Mouse (Mus musculus): ENCODE measurements at regions not wholly inside any gene's neighbourhood (a gene's known extent, or its start where the extent isn't known, plus 50 kb on each side); places are given as distances from the start of the nearest gene placed in this dataset.

DNA sequence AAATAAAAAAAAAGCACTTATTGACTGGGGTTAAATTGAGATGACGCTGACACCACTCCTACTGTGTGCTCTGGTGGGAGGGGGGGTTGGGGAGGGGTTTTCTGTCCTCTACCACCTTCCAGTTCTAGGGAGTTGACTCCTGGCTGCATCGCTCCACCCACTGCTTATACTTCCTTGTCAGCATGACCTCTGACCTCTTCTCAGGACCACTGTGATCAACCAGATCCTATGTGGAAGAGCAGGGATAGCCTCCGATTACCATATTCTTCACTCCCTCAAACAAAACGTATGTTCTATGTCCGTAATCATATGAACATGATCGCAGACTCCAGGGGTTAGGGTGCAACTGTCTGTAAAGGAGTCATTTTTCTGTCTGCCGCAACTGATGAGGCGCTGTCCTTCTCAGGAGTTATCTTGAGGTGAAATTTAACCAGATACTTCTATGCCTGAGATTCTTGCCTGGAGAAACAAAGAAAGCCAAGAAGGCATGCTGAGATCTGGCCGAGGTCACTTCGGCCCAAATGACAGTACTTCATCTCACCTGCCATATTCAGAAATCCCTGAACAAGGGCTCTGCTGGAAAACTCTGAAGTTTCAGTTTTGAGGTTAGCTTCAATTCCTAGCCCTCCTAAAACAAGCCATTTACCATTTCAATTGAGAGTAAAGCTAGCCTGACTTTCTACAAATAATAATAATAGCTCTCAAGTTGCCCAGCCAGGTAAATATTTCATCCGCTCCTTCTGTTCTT is 160.3 kb upstream of the Tll1 start:
- no peak for ATAC-seq (replicated peaks in 1 of 2; ENCODE audit: insufficient read depth in 1 of 2, low FRiP score in 2 of 2, low TSS enrichment in 1 of 2, low read depth in 1 of 2, poor library complexity in 2 of 2, severe bottlenecking in 2 of 2)

DNA sequence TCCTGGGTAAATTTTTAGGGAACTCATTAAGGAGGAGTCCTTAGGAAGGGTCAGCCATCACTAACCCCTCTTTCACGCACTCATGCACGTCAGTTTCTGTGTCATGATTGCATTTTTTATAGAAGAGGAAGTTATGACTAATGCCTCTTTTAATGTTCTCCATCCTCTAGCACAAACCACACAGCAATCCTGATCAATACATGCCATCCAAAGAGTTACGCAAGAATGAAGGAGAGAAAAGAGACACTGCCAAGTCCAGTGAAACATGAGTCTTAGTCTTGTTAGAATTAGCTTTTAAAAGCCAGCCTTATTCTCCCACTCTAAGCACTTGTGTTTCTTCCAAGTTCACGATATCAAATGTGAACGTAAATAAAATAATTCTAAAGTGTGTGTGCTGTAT is 151.0 kb upstream of the Tll1 start:
- ATAC-seq (replicated peaks in 1 of 2; ENCODE audit: insufficient read depth in 1 of 2, low FRiP score in 2 of 2, low TSS enrichment in 1 of 2, low read depth in 1 of 2, poor library complexity in 2 of 2, severe bottlenecking in 2 of 2): no peak

DNA sequence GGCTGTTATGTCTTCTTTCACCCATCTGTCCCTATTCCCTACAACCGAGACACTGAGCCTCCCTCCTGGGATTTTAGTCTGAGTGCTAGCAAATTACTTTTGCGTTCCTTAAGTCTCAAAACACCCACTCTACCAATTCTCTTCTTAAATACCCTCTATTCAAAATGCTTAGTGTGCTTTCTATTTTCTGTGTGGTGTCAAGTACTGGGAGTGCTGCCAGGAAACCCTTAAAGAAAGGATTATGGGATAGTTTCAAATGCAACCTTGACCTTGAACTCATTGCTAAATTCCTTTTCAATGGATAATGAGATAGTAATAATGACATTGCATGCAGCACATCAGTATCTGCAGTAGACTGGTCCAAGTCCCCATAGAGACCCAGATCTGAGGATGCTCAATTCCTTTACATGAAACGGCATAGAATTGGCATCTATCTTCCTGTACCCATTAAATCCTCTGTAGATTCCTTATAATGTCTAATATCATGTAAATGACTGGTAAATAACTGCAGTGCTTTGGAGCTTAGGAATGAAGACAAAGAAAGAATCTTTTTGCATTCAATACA is 142.1 kb upstream of the Tll1 start:
- no peak for ATAC-seq (replicated peaks in 1 of 2; ENCODE audit: insufficient read depth in 1 of 2, low FRiP score in 2 of 2, low TSS enrichment in 1 of 2, low read depth in 1 of 2, poor library complexity in 2 of 2, severe bottlenecking in 2 of 2)

DNA sequence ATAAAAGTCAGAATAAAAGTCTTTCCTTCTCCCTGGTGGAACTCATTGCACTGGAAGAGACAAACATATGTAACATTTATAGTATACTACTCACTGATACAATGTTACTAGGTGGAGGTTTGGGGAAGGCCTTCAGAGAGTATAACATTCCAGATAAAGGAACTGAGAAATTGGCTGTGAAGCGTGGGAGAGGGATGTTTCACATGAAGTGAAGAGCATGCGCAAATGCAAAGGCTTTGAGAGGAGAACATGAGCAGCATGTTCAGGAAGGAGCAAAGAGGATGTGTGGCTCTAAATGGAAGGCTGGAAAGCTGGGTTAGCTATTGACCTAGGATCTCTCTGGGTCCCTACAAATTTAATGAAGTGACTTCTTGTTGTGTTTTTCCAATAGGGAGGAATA is 141.4 kb upstream of the Tll1 start:
- ATAC-seq (replicated peaks in 1 of 2; ENCODE audit: insufficient read depth in 1 of 2, low FRiP score in 2 of 2, low TSS enrichment in 1 of 2, low read depth in 1 of 2, poor library complexity in 2 of 2, severe bottlenecking in 2 of 2): no peak

DNA sequence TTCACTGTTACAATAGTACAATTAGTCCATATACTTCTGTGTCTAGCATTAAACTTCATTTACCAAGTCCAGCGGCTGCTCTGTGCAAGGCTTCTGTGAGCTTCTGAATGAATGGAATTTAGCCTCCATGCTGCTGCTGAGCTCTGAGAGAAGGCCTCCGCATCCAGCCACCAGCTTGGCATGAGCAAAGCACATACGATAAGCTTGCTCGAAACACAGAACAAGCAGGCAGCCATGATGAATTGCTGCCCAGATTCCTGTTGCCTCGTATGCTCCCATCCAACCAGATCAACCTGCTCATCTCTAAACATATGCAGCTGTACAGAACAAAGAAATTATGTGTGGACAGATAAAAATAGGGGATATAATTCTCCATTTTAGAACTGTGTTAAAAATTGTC is 140.4 kb upstream of the Tll1 start:
- ATAC-seq (replicated peaks in 1 of 2; ENCODE audit: insufficient read depth in 1 of 2, low FRiP score in 2 of 2, low TSS enrichment in 1 of 2, low read depth in 1 of 2, poor library complexity in 2 of 2, severe bottlenecking in 2 of 2): no peak

DNA sequence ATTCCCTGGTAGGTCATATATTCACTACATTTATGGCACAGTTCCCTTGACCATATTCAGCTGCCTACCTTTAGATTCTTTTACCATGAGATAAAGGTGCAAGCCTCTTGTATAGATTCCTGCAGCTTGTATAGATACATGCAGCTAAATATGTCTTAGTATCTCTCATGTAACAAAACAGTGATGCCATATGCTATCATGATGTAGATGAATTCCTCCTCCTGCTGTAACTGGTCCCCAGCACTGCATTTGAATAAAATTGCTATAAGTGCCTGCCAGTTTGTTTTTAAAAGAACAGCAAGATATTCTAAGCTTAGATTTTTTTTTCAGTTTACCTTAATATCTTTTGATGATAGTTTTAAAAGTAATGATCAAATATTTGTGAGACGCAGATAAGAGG is 138.9 kb upstream of the Tll1 start:
- ATAC-seq (replicated peaks in 1 of 2; ENCODE audit: insufficient read depth in 1 of 2, low FRiP score in 2 of 2, low TSS enrichment in 1 of 2, low read depth in 1 of 2, poor library complexity in 2 of 2, severe bottlenecking in 2 of 2): no peak

DNA sequence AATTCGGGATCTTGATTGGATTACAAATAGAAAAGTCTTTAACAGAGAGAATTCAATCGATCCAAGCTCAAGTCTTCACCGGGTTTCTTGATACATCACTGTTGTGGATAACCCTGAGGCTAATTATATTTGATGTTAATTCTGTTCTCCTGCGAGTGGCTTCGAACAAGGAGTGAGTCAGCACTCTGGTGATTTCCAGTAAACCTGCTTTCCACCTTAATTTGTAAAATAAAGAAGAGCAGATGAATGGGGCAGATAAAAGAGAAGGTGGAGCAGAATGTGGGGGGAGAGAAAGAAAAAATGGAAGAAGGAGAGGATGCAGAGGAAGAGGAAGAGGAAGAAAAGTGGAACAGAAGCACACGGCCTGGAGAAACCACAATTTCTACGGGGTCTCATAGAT is 137.5 kb upstream of the Tll1 start:
- ATAC-seq (replicated peaks in 1 of 2; ENCODE audit: insufficient read depth in 1 of 2, low FRiP score in 2 of 2, low TSS enrichment in 1 of 2, low read depth in 1 of 2, poor library complexity in 2 of 2, severe bottlenecking in 2 of 2): no peak

DNA sequence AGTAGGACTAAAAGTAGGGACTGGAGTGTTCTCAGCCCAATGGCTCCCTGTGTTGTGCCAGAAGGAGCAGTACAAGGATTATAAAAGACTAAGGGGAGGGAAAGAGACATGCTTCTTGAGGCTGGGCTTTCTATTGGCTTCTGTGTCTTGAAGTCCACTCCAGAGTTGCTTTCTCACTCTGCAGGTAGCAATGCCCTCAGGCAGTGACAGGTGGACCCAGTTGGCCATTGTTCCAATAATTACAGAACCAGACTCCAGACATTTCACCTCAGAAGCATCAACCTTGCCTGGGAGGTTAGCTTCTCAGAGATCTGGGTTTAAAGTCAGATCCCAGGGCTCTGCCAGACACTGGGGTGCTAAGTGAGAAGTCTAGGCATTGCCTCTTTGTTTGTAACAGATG is 136.3 kb upstream of the Tll1 start:
- no peak for ATAC-seq (replicated peaks in 1 of 2; ENCODE audit: insufficient read depth in 1 of 2, low FRiP score in 2 of 2, low TSS enrichment in 1 of 2, low read depth in 1 of 2, poor library complexity in 2 of 2, severe bottlenecking in 2 of 2)

DNA sequence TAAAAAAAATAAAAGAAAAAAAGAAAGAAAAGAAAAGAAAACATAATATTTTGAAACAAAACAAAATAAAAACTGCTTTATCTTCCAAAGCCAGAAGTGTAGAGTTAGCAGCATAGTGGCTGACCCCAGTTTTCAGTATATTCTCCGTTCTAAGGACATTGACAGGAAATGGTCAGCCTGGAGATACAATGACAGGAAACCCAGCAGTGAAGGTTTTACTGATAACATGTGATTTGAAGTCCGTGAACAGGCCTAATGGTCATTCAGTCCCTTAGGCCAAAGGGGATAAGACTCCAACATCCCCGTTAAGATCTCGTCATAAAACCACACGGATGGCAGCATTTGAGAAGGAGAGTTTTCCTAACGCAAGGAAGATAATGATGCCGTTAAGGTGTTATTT is 131.3 kb upstream of the Tll1 start:
- no peak for ATAC-seq (replicated peaks in 1 of 2; ENCODE audit: insufficient read depth in 1 of 2, low FRiP score in 2 of 2, low TSS enrichment in 1 of 2, low read depth in 1 of 2, poor library complexity in 2 of 2, severe bottlenecking in 2 of 2)

DNA sequence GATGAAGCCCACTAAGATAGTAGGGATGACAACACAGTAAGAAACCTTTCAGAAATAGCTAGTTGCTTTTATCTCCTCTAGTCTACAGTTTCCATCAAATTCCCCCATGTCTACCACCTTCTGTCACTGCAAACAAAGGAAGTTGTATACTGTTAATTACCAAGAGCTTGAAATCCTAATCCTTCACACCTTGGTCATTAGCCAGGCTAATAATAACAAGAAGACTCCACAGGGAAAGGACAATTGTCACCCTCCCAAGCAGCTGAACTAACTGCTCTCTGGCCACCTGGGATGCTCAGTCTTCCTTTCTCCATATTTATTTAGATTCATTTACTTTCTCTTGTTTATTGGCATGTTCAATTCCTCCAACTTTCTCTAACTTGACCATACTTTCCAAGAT is 130.5 kb upstream of the Tll1 start:
- no peak for ATAC-seq (replicated peaks in 1 of 2; ENCODE audit: insufficient read depth in 1 of 2, low FRiP score in 2 of 2, low TSS enrichment in 1 of 2, low read depth in 1 of 2, poor library complexity in 2 of 2, severe bottlenecking in 2 of 2)

DNA sequence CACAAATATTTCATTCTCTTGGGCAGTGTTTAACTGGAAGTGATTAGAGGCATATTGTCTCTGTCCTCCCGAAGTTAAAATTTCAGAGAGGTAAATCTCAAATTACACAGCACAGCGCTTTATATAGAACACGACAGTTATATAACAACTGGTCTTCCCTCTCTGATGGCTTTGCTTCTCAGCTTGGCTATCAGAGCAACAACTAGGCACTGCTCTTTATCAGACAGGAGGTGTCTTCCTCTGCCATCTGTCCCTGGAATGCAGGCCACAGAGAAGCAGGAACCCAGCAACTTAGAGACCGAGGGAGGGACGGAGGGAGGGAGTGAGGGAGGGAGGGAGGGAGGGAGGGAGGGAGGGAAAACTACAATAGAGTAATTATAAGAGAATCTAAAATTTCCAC is 129.4 kb upstream of the Tll1 start:
- ATAC-seq (replicated peaks in 1 of 2; ENCODE audit: insufficient read depth in 1 of 2, low FRiP score in 2 of 2, low TSS enrichment in 1 of 2, low read depth in 1 of 2, poor library complexity in 2 of 2, severe bottlenecking in 2 of 2): no peak

DNA sequence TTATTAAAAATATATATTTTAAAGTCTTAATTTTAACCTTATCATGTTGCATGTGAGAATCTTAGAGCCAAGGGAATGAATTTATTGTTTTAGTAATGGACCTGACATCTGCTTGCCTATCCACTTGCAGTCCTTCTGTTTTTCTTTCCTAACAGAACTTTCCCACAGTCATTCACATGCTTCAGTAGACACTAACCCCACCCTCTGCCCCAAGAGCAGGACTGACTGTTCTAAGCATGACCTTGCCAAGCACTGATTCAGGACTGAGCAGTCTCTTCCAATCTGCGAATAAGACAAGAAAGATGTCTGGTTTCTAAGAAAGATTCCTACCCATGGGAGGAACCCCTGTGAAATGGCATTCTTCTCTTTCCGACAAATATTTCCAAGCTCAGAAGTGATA is 117.9 kb upstream of the Tll1 start:
- ATAC-seq (replicated peaks in 1 of 2; ENCODE audit: insufficient read depth in 1 of 2, low FRiP score in 2 of 2, low TSS enrichment in 1 of 2, low read depth in 1 of 2, poor library complexity in 2 of 2, severe bottlenecking in 2 of 2): no peak

DNA sequence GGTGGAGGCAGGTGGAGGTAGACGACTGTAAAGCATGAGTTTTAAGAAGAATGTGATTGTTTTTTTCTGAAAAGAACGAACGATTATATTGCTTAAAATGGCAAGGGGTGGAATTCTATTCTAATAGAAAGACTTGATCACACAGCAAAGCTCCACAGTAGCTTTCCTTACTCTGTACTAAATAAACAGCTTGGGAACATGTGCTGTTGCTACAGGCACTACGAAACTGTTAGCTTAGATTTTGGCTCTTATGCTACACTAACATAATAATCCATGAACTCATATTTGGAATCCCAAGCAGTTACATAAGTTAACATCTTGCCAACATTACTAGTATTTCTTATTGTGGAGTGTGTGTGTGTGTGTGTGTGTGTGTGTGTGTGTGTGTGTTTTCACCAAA is 114.3 kb upstream of the Tll1 start:
- no peak for ATAC-seq (replicated peaks in 1 of 2; ENCODE audit: insufficient read depth in 1 of 2, low FRiP score in 2 of 2, low TSS enrichment in 1 of 2, low read depth in 1 of 2, poor library complexity in 2 of 2, severe bottlenecking in 2 of 2)

DNA sequence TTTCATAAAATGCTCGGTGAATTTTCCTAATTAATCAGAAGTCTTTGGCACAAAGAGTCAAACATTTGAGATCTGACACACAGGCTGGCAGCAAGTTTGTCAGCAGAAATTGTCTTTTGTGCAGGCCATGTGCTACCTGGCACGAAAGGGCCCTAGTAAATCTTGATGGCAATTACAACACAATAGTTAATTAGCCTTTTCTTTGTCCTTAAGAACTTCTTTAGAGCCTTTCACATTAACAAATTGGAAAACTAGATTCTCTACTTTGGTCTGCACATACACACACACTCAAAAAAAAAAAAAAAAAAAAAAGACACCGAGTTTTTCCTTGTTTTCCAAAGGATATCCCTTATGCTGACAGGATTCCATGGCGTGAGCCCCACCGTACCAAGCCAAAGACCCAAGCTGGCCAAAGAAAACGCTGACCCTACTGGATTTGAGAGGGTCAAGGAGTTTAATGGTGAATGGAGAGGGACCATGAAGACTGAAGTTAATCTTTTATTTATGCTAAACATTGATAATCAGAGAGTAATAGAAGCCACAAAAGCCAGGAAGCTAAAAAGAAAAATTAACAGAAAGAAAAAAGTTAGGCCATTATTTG is 113.2 kb upstream of the Tll1 start:
- no peak for ATAC-seq (replicated peaks in 1 of 2; ENCODE audit: insufficient read depth in 1 of 2, low FRiP score in 2 of 2, low TSS enrichment in 1 of 2, low read depth in 1 of 2, poor library complexity in 2 of 2, severe bottlenecking in 2 of 2)

DNA sequence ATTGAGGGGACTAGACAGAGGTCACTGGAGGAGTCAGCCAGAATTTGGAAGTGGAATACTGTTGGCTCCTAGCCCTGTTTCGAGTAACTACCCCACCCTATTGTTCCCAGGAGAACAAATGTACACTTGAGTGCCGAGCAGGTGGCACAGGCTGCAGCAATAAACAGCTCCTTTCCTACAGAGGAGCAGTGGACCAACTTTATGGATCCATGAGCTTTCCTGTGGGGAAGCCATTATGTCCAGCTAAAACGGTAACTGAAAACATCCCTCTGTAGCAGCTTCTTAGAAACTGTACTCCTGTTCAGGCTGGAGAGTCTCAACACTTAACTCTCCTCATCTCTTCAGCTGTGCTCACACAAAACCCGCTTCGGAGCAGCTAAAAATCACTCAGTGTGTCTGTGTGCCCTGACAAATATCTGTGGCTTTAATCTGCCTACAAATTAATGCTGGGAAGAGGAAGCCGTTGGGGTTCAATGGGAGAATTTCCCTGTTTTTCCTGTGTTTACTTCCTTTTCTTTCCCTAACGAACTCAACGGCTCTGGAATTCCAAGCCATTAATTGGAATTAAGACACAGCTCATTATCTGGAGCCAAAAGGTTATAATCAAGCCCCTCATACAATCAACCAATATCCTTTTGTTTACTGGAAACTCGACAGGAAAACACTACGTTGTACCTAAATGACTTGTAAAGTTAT is 112.6 kb upstream of the Tll1 start:
- ATAC-seq (replicated peaks in 1 of 2; ENCODE audit: insufficient read depth in 1 of 2, low FRiP score in 2 of 2, low TSS enrichment in 1 of 2, low read depth in 1 of 2, poor library complexity in 2 of 2, severe bottlenecking in 2 of 2): no peak

DNA sequence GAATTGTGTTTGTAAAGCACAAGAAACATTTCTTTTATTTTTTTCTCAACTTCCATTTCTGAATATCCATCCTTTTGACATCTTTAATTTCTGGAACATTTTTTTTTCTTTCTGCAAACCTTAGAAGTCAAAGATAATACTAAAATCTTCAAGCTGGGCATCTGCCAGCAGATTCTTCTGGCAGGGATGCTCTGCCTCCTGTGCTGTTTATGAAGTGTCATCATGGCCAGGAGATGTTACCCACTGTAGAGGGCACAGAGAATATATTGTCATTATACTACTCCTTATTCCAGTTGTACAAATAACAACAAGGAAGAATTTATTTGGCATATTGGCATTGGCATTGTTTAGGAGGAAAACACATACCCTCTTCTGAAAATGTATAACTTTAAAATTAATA is 111.7 kb upstream of the Tll1 start:
- no peak for ATAC-seq (replicated peaks in 1 of 2; ENCODE audit: insufficient read depth in 1 of 2, low FRiP score in 2 of 2, low TSS enrichment in 1 of 2, low read depth in 1 of 2, poor library complexity in 2 of 2, severe bottlenecking in 2 of 2)

DNA sequence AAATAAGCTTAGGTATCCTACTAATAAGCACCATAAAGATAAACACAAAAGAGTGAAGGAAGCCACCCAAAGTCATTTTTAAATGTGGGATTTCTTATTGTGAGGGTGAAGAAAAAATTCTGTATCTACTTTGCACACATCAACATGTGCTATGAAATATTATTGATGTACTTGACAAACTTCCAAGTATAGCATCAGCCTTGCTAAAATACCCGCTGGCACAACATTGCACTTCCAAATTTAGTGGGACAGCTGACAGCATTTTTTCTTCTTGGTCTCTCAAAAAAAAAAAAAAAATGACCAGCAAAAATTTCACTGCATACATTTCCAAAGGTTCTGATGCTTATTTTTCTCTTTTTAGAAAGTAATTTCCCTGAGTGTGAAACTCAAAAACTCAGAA is 101.9 kb upstream of the Tll1 start:
- ATAC-seq (replicated peaks in 1 of 2; ENCODE audit: insufficient read depth in 1 of 2, low FRiP score in 2 of 2, low TSS enrichment in 1 of 2, low read depth in 1 of 2, poor library complexity in 2 of 2, severe bottlenecking in 2 of 2): no peak

DNA sequence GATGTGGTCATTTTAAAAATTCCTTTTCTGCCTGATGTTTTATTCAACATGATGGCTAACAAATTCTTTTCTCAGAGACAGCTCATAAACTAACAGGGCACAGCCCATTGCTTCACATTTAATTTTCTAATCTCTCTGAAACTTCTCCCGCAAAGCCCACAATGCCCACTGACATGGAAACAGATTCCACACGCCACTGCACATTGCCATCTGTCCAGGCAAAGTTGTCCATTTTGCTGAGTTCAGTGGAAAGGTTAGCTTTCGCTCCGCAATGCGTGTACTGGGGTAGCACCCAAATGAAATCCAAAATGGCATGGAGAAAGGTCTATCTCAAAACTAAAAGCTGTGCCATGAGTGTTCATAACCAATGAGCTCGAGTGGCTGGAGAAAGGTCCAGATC is 76.7 kb upstream of the Tll1 start:
- ATAC-seq (replicated peaks in 1 of 2; ENCODE audit: insufficient read depth in 1 of 2, low FRiP score in 2 of 2, low TSS enrichment in 1 of 2, low read depth in 1 of 2, poor library complexity in 2 of 2, severe bottlenecking in 2 of 2): no peak

DNA sequence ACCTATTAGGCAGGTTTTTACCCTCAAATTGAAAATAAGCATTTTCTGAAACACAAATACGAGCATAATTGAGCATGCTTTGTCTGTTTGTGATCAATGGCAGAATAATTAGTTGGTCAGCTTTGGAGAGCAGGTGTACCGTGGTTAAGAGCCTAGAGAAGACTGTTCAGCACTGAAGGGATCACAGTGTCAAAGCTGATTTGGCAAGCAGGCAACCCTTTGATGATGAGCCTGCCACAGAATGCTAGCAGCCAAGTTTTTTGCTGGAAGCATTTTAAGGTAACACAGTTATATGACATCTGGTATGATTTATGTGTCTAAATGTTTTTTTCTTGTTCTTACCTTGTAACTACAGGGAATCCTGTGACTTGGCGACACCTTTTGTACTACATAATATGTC is 75.5 kb upstream of the Tll1 start:
- ATAC-seq (replicated peaks in 1 of 2; ENCODE audit: insufficient read depth in 1 of 2, low FRiP score in 2 of 2, low TSS enrichment in 1 of 2, low read depth in 1 of 2, poor library complexity in 2 of 2, severe bottlenecking in 2 of 2): no peak
